Mouse (Mus musculus): Measurements from ENCODE around the gene Rab5b. TPM values are rescaled to one million over a fixed set of nuclear protein-coding genes. Genes with fewer than 3 reads are reported as not detected.
"Not testable (repeated sequence)": the region's sequence is repeated elsewhere in the genome, so short reads cannot be mapped to it uniquely, and the experiment has no call there.

Gene Rab5b
- polyA plus RNA-seq, 1 experiment from 2014 or later: 61.6 TPM

DNA sequence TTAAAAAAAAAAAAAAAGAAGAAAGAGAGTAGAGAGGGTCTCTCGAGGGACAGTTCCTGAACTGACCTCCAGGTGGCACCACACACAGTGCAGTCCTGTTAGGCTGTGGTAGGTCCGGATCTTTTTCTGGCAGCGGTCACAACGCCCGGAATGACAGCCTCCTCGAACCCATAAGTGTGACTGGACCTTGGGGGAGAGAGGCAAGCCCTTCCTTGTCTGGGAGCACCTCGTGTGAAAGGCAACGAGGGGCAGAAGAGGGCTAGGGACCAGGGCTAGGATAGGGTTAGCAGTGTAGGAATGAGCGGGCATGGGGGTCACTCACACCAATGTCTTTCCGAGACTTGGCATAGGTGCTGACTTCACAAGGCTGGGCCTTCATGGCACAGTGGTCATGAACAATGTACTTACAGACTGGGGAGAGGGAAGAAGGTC, 35.0 kb upstream of the Rab5b start:
- 0 out of 2 replicates have a peak, but pooled peaks cover 4% of the 10 kb centered on the region for H3K9me3 ChIP-seq (ENCODE audit: control insufficient read depth, low read length)
- ATAC-seq: peak; percentile 59
- H3K36me3 ChIP-seq (ENCODE audit: control insufficient read depth, insufficient read depth, low read length): peaks cover 11% of the 10 kb centered on the region; the same call in 1 of the 2 replicates
- no peaks in the 10 kb centered on the region for H3K4me1 ChIP-seq (ENCODE audit: control insufficient read depth, insufficient read depth, low read length)
- H3K4me3 ChIP-seq (ENCODE audit: low read length): no peak overlapping the region
- H3K4me2 ChIP-seq (ENCODE audit: low read depth, low read length): no peak overlapping the region
- H3K27me3 ChIP-seq (replicated peaks; ENCODE audit: control insufficient read depth, insufficient read depth, low read length): no peaks in the 10 kb centered on the region
- 20% methylated on average over 10 of the region's 10 CpGs for WGBS
- no peak overlapping the region for H3K9ac ChIP-seq (ENCODE audit: low read depth, low read length)
- H3K27ac ChIP-seq (ENCODE audit: low read length): no peak overlapping the region

DNA sequence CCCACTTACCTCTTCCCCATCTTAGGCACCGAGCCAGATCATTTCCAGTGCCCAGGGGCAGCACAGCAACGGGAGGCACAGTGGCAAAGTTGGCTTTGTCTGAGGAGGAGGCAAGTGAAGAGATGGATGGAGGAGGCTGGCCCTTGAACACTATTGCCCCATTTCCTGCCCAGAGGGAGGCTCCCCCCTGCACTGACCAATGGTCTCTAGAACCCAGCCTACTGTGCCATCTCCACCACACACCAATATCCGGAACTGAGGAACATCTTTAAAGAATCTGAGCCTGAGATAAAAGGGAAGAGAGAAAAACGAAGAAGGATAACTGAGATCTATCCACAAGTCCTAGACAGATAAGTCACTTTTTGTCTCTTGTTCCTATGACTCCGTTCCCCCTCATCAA, 32.0 kb upstream of the Rab5b start:
- Histone ChIP-seq H3K4me3 (ENCODE audit: low read length) (no peak overlapping the region), H3K9ac (ENCODE audit: low read depth, low read length) (no peak overlapping the region), H3K27ac (ENCODE audit: low read length) (no peak overlapping the region), H3K9me3 (ENCODE audit: control insufficient read depth, low read length) (0 out of 2 replicates have a peak, but pooled peaks cover 3% of the 10 kb centered on the region), H3K4me1 (ENCODE audit: control insufficient read depth, insufficient read depth, low read length) (no peaks in the 10 kb centered on the region), H3K36me3 (ENCODE audit: control insufficient read depth, insufficient read depth, low read length) (peaks cover 4% of the 10 kb centered on the region; the same call in 1 of the 2 replicates), H3K4me2 (ENCODE audit: low read depth, low read length) (no peak overlapping the region), H3K27me3 (replicated peaks; ENCODE audit: control insufficient read depth, insufficient read depth, low read length) (no peaks in the 10 kb centered on the region)
- WGBS: 84% methylated on average over 5 of the region's 5 CpGs
- no peak for ATAC-seq

DNA sequence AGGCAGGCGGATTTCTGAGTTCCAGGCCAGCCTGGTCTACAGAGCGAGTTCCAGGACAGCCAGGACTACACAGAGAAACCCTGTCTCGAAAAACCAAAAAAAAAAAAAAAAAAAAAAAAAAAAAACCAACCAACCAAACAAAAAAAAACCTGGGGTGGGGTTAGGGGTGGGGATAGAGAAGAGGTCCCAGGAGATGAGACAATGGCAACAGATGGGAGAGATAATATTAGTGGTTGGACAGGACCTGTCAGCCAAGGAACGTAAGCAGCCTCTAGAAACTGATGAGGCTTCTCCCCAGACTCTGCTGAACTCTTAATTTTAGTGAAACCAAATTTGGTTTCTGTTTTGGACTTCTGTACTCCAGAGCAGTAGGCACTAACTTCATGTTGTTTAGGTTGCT, 29.4 kb upstream of the Rab5b start:
- not testable (repeated sequence) for H3K27ac ChIP-seq (ENCODE audit: low read length); H3K4me1 ChIP-seq (ENCODE audit: control insufficient read depth, insufficient read depth, low read length); ATAC-seq; H3K4me3 ChIP-seq (ENCODE audit: low read length); H3K9ac ChIP-seq (ENCODE audit: low read depth, low read length); H3K4me2 ChIP-seq (ENCODE audit: low read depth, low read length); H3K36me3 ChIP-seq (ENCODE audit: control insufficient read depth, insufficient read depth, low read length); H3K27me3 ChIP-seq (replicated peaks; ENCODE audit: control insufficient read depth, insufficient read depth, low read length); H3K9me3 ChIP-seq (ENCODE audit: control insufficient read depth, low read length)
- WGBS: 81% methylated on average over 3 of the region's 4 CpGs

DNA sequence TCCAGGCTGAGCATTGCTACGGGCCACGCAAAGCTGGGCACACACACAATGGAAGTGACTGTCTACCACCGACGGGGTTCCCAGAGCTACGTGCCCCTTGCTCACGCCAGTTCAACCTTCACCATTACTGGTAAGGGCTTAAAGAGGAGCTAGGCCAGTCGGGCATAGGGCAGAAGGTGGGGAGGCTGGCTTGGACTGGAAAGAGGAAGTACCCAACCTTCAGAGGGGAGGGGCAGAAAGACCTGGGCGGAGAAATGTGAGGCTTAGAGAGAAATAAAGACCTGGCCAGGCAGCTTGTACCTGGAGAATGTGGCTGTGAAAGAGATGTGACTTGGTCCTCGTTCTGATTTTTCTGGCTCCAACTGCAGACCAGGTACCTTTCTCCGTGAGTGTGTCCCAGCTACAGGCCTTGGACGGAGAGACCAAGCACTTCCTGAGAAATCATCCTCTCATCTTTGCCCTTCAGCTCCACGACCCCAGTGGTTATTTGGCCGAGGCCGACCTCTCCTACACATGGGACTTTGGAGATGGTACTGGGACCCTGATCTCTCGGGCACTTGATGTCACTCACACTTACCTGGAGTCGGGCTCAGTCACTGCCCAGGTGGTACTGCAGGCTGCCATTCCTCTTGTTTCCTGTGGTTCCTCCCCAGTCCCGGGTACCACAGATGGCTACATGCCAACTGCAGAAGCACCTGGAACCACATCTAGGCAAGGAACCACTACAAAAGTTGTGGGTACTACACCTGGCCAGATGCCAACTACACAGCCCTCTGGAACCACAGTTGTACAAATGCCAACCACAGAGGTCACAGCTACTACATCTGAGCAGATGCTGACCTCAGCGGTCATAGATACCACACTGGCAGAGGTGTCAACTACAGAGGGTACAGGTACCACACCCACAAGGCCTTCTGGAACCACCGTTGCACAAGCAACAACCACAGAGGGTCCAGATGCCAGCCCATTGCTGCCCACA, 19.8 kb upstream of the Rab5b start:
- no peak overlapping the region for H3K9ac ChIP-seq (ENCODE audit: low read depth, low read length)
- 84% methylated on average over 19 of the region's 19 CpGs for WGBS

DNA sequence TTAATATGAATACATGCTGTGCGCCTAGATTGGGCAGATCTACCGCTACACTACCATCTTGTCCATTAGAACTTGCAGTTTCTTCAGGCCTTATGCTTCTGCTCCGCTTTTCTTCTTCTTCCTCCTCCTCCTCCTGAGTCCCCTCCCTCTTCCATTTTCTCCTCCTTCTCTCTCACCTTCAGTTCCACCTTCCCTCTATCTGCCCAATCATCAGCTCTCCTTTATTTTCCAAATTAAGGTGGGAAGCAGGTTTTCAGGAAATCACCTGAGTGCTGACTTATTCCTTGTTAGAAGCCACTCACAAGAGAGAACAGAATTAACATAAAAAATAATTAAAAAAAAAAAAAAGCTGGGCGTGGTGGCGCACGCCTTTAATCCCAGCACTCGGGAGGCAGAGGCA, 15.3 kb upstream of the Rab5b start:
- H3K9me3 ChIP-seq (ENCODE audit: control insufficient read depth, low read length); H3K9ac ChIP-seq (ENCODE audit: low read depth, low read length); H3K4me1 ChIP-seq (ENCODE audit: control insufficient read depth, insufficient read depth, low read length); H3K27ac ChIP-seq (ENCODE audit: low read length); H3K4me3 ChIP-seq (ENCODE audit: low read length); H3K4me2 ChIP-seq (ENCODE audit: low read depth, low read length); H3K36me3 ChIP-seq (ENCODE audit: control insufficient read depth, insufficient read depth, low read length); H3K27me3 ChIP-seq (replicated peaks; ENCODE audit: control insufficient read depth, insufficient read depth, low read length); ATAC-seq: not testable (repeated sequence)
- WGBS: 92% methylated on average over 7 of the region's 7 CpGs

More for the DNA sequence above, 19.8 kb upstream of the Rab5b start:
- Histone ChIP-seq H3K36me3 (ENCODE audit: control insufficient read depth, insufficient read depth, low read length) (no peaks in the 10 kb centered on the region), H3K4me2 (ENCODE audit: low read depth, low read length) (no peak overlapping the region), H3K4me3 (ENCODE audit: low read length) (no peak overlapping the region), H3K27ac (ENCODE audit: low read length) (no peak overlapping the region), H3K27me3 (replicated peaks; ENCODE audit: control insufficient read depth, insufficient read depth, low read length) (no peaks in the 10 kb centered on the region), H3K9me3 (ENCODE audit: control insufficient read depth, low read length) (no peaks in the 10 kb centered on the region), H3K4me1 (ENCODE audit: control insufficient read depth, insufficient read depth, low read length) (no peaks in the 10 kb centered on the region)
- peak; percentile 64 for ATAC-seq

DNA sequence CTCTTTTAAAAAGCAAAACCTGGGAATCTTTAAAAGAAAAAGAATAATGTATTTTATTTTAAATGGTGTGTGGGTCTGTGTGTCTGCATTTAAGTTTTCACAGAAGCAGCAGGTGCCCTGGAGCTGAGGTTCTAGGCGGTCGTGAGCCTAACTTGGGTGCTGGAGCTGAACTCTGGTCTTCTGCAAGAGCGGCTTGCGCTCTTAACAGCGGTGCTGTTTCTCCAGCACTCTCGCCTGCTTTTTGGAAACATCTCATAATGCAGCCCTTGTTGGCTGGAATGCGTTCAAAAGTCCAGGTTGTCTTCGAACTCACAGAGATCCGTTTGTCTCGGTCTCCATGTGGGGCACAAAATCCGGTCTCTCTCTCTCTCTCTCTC, 9.2 kb upstream of the Rab5b start:
- ATAC-seq: peak; percentile 49

DNA sequence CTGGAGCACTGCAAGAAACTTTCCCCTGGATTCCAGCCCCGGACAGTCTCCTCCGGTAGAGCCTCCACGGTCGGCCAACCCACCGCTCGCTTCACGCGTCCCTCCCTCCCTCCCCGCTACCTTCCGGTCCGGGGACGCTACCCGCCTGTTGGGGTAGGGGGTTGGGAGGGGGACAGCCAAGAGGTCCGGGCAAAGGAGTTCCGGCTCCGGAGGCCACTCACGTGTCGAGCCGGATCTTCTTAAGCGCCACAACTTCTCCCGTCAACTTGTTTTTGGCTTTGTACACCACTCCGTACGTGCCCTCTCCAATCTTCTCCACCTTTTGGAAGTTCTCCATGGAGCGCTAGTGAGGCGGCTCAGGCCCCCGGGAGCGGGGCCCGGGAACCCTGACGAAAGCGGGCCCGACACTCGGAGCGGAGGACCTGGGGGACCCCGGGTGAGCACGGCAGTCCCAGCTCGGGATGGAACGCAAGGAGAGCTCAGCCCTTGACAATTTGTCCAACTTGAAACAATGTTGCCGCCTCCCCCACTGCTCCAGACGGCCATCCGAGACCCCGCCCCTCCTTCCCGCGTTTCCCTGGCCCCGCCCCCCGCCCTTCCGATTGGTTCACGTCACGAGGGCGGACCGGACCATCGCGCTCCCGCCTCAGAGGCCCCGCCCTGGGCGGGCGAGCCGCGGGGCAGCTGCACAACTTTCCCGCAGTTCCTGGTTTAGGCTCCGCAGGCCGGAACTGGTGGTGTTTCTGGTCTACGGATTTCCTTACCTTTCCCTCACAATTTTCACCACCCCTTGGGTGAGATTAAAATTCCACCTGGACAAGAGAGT, 8.6 kb upstream of the Rab5b start, which contains the start of gene Cdk2:
Cdk2 (minus strand) TSS at position 541 of the 826 bp plus-strand sequence.
- peak; percentile 95 for ATAC-seq

More for the DNA sequence above, 9.2 kb upstream of the Rab5b start:
- H3K9ac ChIP-seq (ENCODE audit: low read depth, low read length): peak overlapping the region; percentile 65
- H3K9me3 ChIP-seq (ENCODE audit: control insufficient read depth, low read length): no peaks in the 10 kb centered on the region
- H3K27me3 ChIP-seq (replicated peaks; ENCODE audit: control insufficient read depth, insufficient read depth, low read length): no peaks in the 10 kb centered on the region
- no peaks in the 10 kb centered on the region for H3K36me3 ChIP-seq (ENCODE audit: control insufficient read depth, insufficient read depth, low read length)
- peak overlapping the region; percentile 71 for H3K4me2 ChIP-seq (ENCODE audit: low read depth, low read length)
- peaks cover 10% of the 10 kb centered on the region; the same call in 1 of the 2 replicates for H3K4me1 ChIP-seq (ENCODE audit: control insufficient read depth, insufficient read depth, low read length)
- WGBS: 10% methylated on average over 11 of the region's 11 CpGs
- peak overlapping the region; percentile 84 for H3K4me3 ChIP-seq (ENCODE audit: low read length)
- peak overlapping the region; percentile 80 for H3K27ac ChIP-seq (ENCODE audit: low read length)

DNA sequence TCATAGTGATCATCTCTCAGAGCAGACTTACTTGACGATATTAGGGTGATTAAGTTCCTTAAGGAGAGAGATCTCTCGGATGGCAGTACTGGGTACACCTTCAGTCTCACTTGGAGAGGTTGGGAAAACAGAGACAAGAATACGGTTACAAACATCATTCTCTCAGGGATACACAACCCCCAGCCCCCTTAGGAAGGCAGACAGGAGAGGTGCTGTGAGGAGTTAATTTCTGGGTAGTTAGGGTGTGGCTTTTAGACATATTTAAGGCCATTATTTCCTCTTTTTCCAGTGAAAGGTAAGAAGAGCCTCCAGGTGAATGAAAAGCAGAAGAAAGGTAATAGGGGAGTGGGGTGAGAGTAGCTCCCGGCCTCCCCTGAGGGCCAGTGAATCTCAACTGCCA, 7.8 kb upstream of the Rab5b start, which contains the start of gene Pmel:
Pmel (plus strand) TSS at position 301 of the 400 bp plus-strand sequence.
- Histone ChIP-seq H3K9me3 (ENCODE audit: control insufficient read depth, low read length) (no peaks in the 10 kb centered on the region), H3K9ac (ENCODE audit: low read depth, low read length) (peak within 1 kb of the TSS; percentile 86), H3K36me3 (ENCODE audit: control insufficient read depth, insufficient read depth, low read length) (no peaks in the 10 kb centered on the region; the same call in 1 of the 2 replicates), H3K4me3 (ENCODE audit: low read length) (peak within 1 kb of the TSS; percentile 84), H3K4me1 (ENCODE audit: control insufficient read depth, insufficient read depth, low read length) (peaks cover 13% of the 10 kb centered on the region; the same call in 1 of the 2 replicates), H3K27me3 (replicated peaks; ENCODE audit: control insufficient read depth, insufficient read depth, low read length) (no peaks in the 10 kb centered on the region), H3K4me2 (ENCODE audit: low read depth, low read length) (peak within 1 kb of the TSS; percentile 71), H3K27ac (ENCODE audit: low read length) (peak within 1 kb of the TSS; percentile 96)
- ATAC-seq: no peak
- 12% methylated on average over 4 of the region's 4 CpGs for WGBS

More for the DNA sequence above, 8.6 kb upstream of the Rab5b start, which contains the start of gene Cdk2:
- Histone ChIP-seq H3K9ac (ENCODE audit: low read depth, low read length) (peak within 1 kb of the TSS; percentile 86), H3K36me3 (ENCODE audit: control insufficient read depth, insufficient read depth, low read length) (no peaks in the 10 kb centered on the region), H3K9me3 (ENCODE audit: control insufficient read depth, low read length) (no peaks in the 10 kb centered on the region), H3K27me3 (replicated peaks; ENCODE audit: control insufficient read depth, insufficient read depth, low read length) (no peaks in the 10 kb centered on the region), H3K4me3 (ENCODE audit: low read length) (peak within 1 kb of the TSS; percentile 84), H3K27ac (ENCODE audit: low read length) (peak within 1 kb of the TSS; percentile 96), H3K4me1 (ENCODE audit: control insufficient read depth, insufficient read depth, low read length) (peaks cover 10% of the 10 kb centered on the region; the same call in 1 of the 2 replicates), H3K4me2 (ENCODE audit: low read depth, low read length) (peak within 1 kb of the TSS; percentile 71)
- WGBS: under 1% methylated on average over 62 of the region's 62 CpGs

Measured in intestine, embryonic 16.5 days (tissue).